Mouse (Mus musculus) lung, embryonic 16.5 days (tissue): Measurements from ENCODE around the gene Hipk2. TPM values are rescaled to one million over a fixed set of nuclear protein-coding genes. Genes with fewer than 3 reads are reported as not detected.

ENCODE experiments used
- ATAC-seq: fragments of 200-750 bp; cut with Nextera tagmentation; 2 replicates; pipeline ENCODE4 v1.8.0; 2017; ENCODE audit warnings: low read depth, mild to moderate bottlenecking, moderate library complexity
- H3K27ac ChIP-seq: fragments of 300-500 bp; sonication (generic); 2 replicates; pipeline ENCODE4 v1.5.1; 2014; ENCODE audit warnings: mild to moderate bottlenecking, control low read depth, low read length
- H3K27me3 ChIP-seq: fragments of 300-500 bp; sonication (generic); 2 replicates; pipeline ENCODE4 v1.6.1; 2014; ENCODE audit warnings: low read depth, low read length, mixed read lengths; ENCODE audit not compliant: control insufficient read depth, insufficient read depth
- H3K36me3 ChIP-seq: fragments of 300-500 bp; sonication (generic); 2 replicates; pipeline ENCODE4 v1.6.1; 2014; ENCODE audit warnings: low read length; ENCODE audit not compliant: control insufficient read depth, insufficient read depth
- H3K4me1 ChIP-seq: fragments of 300-500 bp; sonication (generic); replicated peaks from 2 replicates; pipeline ENCODE4 v1.6.1; 2014; ENCODE audit warnings: low read length, mixed read lengths; ENCODE audit not compliant: control insufficient read depth, insufficient read depth
- H3K4me2 ChIP-seq: fragments of 300-500 bp; sonication (generic); 2 replicates; pipeline ENCODE4 v1.6.1; 2014; ENCODE audit warnings: low read depth, low read length, control low read depth
- H3K4me3 ChIP-seq: fragments of 300-500 bp; sonication (generic); 2 replicates; pipeline ENCODE4 v1.5.1; 2014; ENCODE audit warnings: mild to moderate bottlenecking, low read length, control low read depth
- H3K9ac ChIP-seq: fragments of 300-500 bp; sonication (generic); 2 replicates; pipeline ENCODE4 v1.6.1; 2014; ENCODE audit warnings: low read length, control low read depth
- H3K9me3 ChIP-seq: fragments of 300-500 bp; sonication (generic); 2 replicates; pipeline ENCODE4 v1.6.1; 2016; ENCODE audit warnings: low read length; ENCODE audit not compliant: control insufficient read depth
- WGBS: fragments of 180-500 bp; shearing (Covaris S2); extraction: QIAGEN DNeasy Blood & Tissue Kit; methylation state at CpG from one replicate; pipeline ENCODE4 v1.1.7; 2014; 5-methylcytosine and 5-hydroxymethylcytosine counted together
- polyA plus RNA-seq: library from polyadenylated mRNA; unstranded; fragments of >200 nt; fragmentation: Nextera tagmentation; extraction: Ambion mirVana; gene quantifications from 2 replicates; pipeline ENCODE4 v1.2.1, GENCODE M21; 2015

Gene Hipk2
- polyA plus RNA-seq, 1 experiment from 2014 or later, result 19.8 TPM

- no peaks in the 10 kb centered on the region for H3K4me1 ChIP-seq
- WGBS, result 87% methylated on average over 3 of the region's 3 CpGs
These were observed 143.3 kb downstream of the Hipk2 start for GRCm38 (mm10) chr6:38732681-38733080.

GRCm38 (mm10) chr6:38730169-38731146 lies 145.5 kb downstream of the Hipk2 start:
- WGBS, result 83% methylated on average over 15 of the region's 15 CpGs
- Histone ChIP-seq H3K27me3 (no peaks in the 10 kb centered on the region), H3K36me3 (peaks cover 22% of the 10 kb centered on the region), H3K4me2 (no peak overlapping the region), H3K4me1 (no peaks in the 10 kb centered on the region), H3K9ac (no peak overlapping the region), H3K9me3 (no peaks in the 10 kb centered on the region), H3K27ac (no peak overlapping the region), H3K4me3 (no peak overlapping the region)
- ATAC-seq, result no peak

More at GRCm38 (mm10) chr6:38732681-38733080, 143.3 kb downstream of the Hipk2 start:
- no peak for ATAC-seq
- Histone ChIP-seq H3K4me3 (no peak overlapping the region), H3K9me3 (no peaks in the 10 kb centered on the region), H3K36me3 (peaks cover 22% of the 10 kb centered on the region), H3K27me3 (no peaks in the 10 kb centered on the region), H3K27ac (no peak overlapping the region), H3K4me2 (no peak overlapping the region), H3K9ac (no peak overlapping the region)

- no peaks in the 10 kb centered on the region for H3K27me3 ChIP-seq
- H3K27ac ChIP-seq, result no peak overlapping the region
- no peak overlapping the region for H3K4me2 ChIP-seq
- H3K4me1 ChIP-seq, result no peaks in the 10 kb centered on the region
- ATAC-seq, result no peak
- 89% methylated on average over 3 of the region's 3 CpGs for WGBS
- H3K9me3 ChIP-seq, result no peaks in the 10 kb centered on the region
- no peak overlapping the region for H3K9ac ChIP-seq
- H3K4me3 ChIP-seq, result no peak overlapping the region
- H3K36me3 ChIP-seq, result peaks cover 13% of the 10 kb centered on the region
These were observed 150.4 kb downstream of the Hipk2 start for GRCm38 (mm10) chr6:38725515-38725914.

GRCm38 (mm10) chr6:38721361-38721760 lies 154.6 kb downstream of the Hipk2 start:
- Histone ChIP-seq H3K27ac (no peak overlapping the region), H3K27me3 (no peaks in the 10 kb centered on the region), H3K9me3 (no peaks in the 10 kb centered on the region), H3K9ac (no peak overlapping the region), H3K4me3 (no peak overlapping the region), H3K36me3 (peaks cover 25% of the 10 kb centered on the region), H3K4me2 (no peak overlapping the region), H3K4me1 (no peaks in the 10 kb centered on the region)
- WGBS, result 76% methylated on average over 1 of the region's 1 CpGs
- ATAC-seq, result no peak

GRCm38 (mm10) chr6:38719229-38719628 lies 156.7 kb downstream of the Hipk2 start:
- no peaks in the 10 kb centered on the region for H3K9me3 ChIP-seq
- no peak for ATAC-seq
- no peak overlapping the region for H3K27ac ChIP-seq
- 85% methylated on average over 6 of the region's 6 CpGs for WGBS
- peaks cover 46% of the 10 kb centered on the region for H3K36me3 ChIP-seq
- no peak overlapping the region for H3K9ac ChIP-seq
- H3K27me3 ChIP-seq, result no peaks in the 10 kb centered on the region
- no peak overlapping the region for H3K4me2 ChIP-seq
- no peaks in the 10 kb centered on the region for H3K4me1 ChIP-seq
- no peak overlapping the region for H3K4me3 ChIP-seq

GRCm38 (mm10) chr6:38718625-38719024 lies 157.3 kb downstream of the Hipk2 start:
- Histone ChIP-seq H3K27me3 (no peaks in the 10 kb centered on the region), H3K4me1 (no peaks in the 10 kb centered on the region), H3K36me3 (peaks cover 51% of the 10 kb centered on the region), H3K9ac (no peak overlapping the region), H3K9me3 (no peaks in the 10 kb centered on the region), H3K4me3 (no peak overlapping the region), H3K4me2 (no peak overlapping the region), H3K27ac (no peak overlapping the region)
- ATAC-seq, result no peak
- WGBS, result 87% methylated on average over 7 of the region's 7 CpGs

- no peak for ATAC-seq
- H3K27ac ChIP-seq, result no peak overlapping the region
- WGBS, result 86% methylated on average over 16 of the region's 16 CpGs
- no peaks in the 10 kb centered on the region for H3K4me1 ChIP-seq
- H3K36me3 ChIP-seq, result peaks cover 55% of the 10 kb centered on the region
- H3K9ac ChIP-seq, result no peak overlapping the region
- no peaks in the 10 kb centered on the region for H3K27me3 ChIP-seq
- H3K4me2 ChIP-seq, result no peak overlapping the region
- H3K9me3 ChIP-seq, result no peaks in the 10 kb centered on the region
- H3K4me3 ChIP-seq, result no peak overlapping the region
These were observed 160.1 kb downstream of the Hipk2 start for GRCm38 (mm10) chr6:38715881-38716280.

GRCm38 (mm10) chr6:38713957-38714898 lies 161.7 kb downstream of the Hipk2 start:
- 78% methylated on average over 19 of the region's 19 CpGs for WGBS
- Histone ChIP-seq H3K9ac (no peak overlapping the region), H3K27ac (no peak overlapping the region), H3K36me3 (peaks cover 45% of the 10 kb centered on the region), H3K4me2 (no peak overlapping the region), H3K4me3 (no peak overlapping the region), H3K27me3 (no peaks in the 10 kb centered on the region), H3K4me1 (no peaks in the 10 kb centered on the region), H3K9me3 (no peaks in the 10 kb centered on the region)
- ATAC-seq, result no peak

- Histone ChIP-seq H3K4me3 (no peak overlapping the region), H3K4me1 (no peaks in the 10 kb centered on the region), H3K9ac (no peak overlapping the region), H3K27me3 (no peaks in the 10 kb centered on the region), H3K9me3 (no peaks in the 10 kb centered on the region), H3K4me2 (no peak overlapping the region), H3K27ac (no peak overlapping the region), H3K36me3 (peaks cover 27% of the 10 kb centered on the region)
- WGBS, result 93% methylated on average over 3 of the region's 3 CpGs
- no peak for ATAC-seq
These were observed 165.5 kb downstream of the Hipk2 start for GRCm38 (mm10) chr6:38710449-38710848.
